Mouse (Mus musculus) limb, embryonic 10.5 days (tissue): ENCODE results near the gene Prdm9. TPM values are rescaled to one million over a fixed set of nuclear protein-coding genes. Genes with fewer than 3 reads are reported as not detected.

ENCODE experiments used
- DNase-seq: peaks from one replicate; pipeline ENCODE4 v3.0.0-alpha.2; 2017; ENCODE audit warnings: low spot score
- H3K27ac ChIP-seq: fragments of 300-500 bp; sonication (generic); 2 replicates; pipeline ENCODE4 v1.5.1; 2016; ENCODE audit warnings: mild to moderate bottlenecking
- H3K27me3 ChIP-seq: fragments of 300-500 bp; sonication (generic); 2 replicates; pipeline ENCODE4 v1.6.1; 2016; ENCODE audit warnings: low read depth, mild to moderate bottlenecking; ENCODE audit not compliant: poor library complexity, severe bottlenecking
- H3K36me3 ChIP-seq: fragments of 300-500 bp; sonication (generic); 2 replicates; pipeline ENCODE4 v1.6.1; 2016; ENCODE audit warnings: mild to moderate bottlenecking, moderate library complexity
- H3K4me1 ChIP-seq: fragments of 300-500 bp; sonication (generic); 2 replicates; pipeline ENCODE4 v1.6.1; 2016
- H3K4me3 ChIP-seq: fragments of 300-500 bp; sonication (generic); 2 replicates; pipeline ENCODE4 v1.5.1; 2016; ENCODE audit warnings: mild to moderate bottlenecking, moderate library complexity
- H3K9me3 ChIP-seq: fragments of 300-500 bp; sonication (generic); replicated peaks from 2 replicates; pipeline ENCODE4 v1.6.1; 2016; ENCODE audit warnings: mild to moderate bottlenecking
- WGBS: fragments of 180-500 bp; shearing (Covaris S2); methylation state at CpG from one replicate; pipeline ENCODE4 v1.1.7; 2016; 5-methylcytosine and 5-hydroxymethylcytosine counted together
- polyA plus RNA-seq: library from polyadenylated mRNA; unstranded; fragments of >200 nt; fragmentation: Nextera tagmentation; extraction: Ambion mirVana; gene quantifications from 2 replicates; pipeline ENCODE4 v1.2.1, GENCODE M21; 2016

Gene Prdm9
- 1.1 and 1.9 TPM in 2 replicates for polyA plus RNA-seq

GRCm38 (mm10) chr17:15564014-15564927, at the start of gene Prdm9:
Prdm9 (minus strand) TSS chr17:15564354.
- under 1% methylated on average over 43 of the region's 43 CpGs for WGBS
- peaks cover 9% of the 10 kb centered on the region for H3K4me1 ChIP-seq
- no peaks in the 10 kb centered on the region for H3K9me3 ChIP-seq
- peak within 1 kb of the TSS; percentile 92 for H3K27ac ChIP-seq
- peak within 1 kb of the TSS; percentile 77 for H3K4me3 ChIP-seq
- no peaks in the 10 kb centered on the region for H3K36me3 ChIP-seq
- peak; percentile 98 for DNase-seq
- H3K27me3 ChIP-seq, result peaks cover 8% of the 10 kb centered on the region

- WGBS, result 93% methylated on average over 9 of the region's 11 CpGs
- Histone ChIP-seq H3K27me3 (no peaks in the 10 kb centered on the region), H3K4me3 (no peak overlapping the region), H3K4me1 (no peaks in the 10 kb centered on the region), H3K36me3 (no peaks in the 10 kb centered on the region), H3K9me3 (no peaks in the 10 kb centered on the region), H3K27ac (no peak overlapping the region)
- no peak for DNase-seq
These were observed 35.3 kb upstream of the Prdm9 start for GRCm38 (mm10) chr17:15599496-15599895.

DNA sequence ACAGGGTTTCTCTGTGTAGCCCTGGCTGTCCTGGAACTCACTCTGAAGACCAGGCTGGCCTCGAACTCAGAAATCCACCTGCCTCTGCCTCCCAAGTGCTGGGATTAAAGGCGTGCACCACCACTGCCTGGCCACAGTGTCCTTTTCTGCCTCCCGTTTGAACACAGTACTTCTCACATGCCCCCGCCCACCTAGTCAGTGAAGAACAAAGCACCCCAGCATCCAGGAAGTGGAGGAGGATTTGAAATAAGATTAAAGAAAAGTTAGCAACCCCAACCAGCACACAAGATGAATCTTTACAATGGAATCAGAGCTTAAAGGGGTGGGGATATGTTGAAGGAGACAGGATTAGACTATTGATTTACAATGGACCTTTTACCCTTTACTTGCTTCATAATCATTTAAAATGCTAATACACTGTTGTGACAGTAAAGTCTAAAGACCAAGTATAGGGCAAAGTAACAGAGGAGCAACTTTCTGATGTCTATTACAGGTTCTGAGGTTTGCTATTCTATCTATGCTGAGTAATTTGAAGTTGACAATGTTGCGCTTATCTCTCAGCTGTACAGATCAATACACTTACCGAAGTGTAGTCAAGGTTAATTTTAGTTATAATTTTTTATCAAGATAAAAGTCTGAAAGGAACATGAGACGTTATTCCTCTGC, 27.2 kb upstream of the Prdm9 start:
- H3K9me3 ChIP-seq, result no peaks in the 10 kb centered on the region

GRCm38 (mm10) chr17:15588116-15588515, 24.0 kb upstream of the Prdm9 start:
- no peaks in the 10 kb centered on the region for H3K4me1 ChIP-seq

More for the DNA sequence above, 27.2 kb upstream of the Prdm9 start:
- H3K36me3 ChIP-seq, result no peaks in the 10 kb centered on the region
- H3K27me3 ChIP-seq, result no peaks in the 10 kb centered on the region
- no peaks in the 10 kb centered on the region for H3K4me1 ChIP-seq
- no peak for DNase-seq
- H3K27ac ChIP-seq, result no peak overlapping the region
- no peak overlapping the region for H3K4me3 ChIP-seq
- WGBS, result 88% methylated on average over 7 of the region's 7 CpGs

DNA sequence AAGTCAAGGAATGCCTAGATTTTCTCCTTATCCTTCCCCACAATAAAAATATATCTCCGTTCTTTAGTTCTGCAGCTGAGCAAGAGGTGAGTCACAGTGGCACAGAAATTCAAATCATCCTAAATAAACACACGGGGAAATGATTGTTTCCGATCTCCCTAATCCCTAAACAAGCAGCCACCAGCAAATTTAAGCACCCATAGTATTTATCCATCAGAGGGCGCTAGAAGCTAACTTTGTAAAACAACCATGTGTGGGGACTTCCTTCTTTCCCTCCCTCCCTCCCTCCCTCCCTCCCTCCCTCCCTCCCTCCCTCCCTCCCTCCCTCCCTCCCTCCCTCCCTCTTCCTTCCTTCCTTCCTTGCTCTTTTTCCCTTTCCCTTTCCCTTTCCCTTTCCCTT, 21.5 kb upstream of the Prdm9 start:
- no peak overlapping the region for H3K4me3 ChIP-seq
- no peaks in the 10 kb centered on the region for H3K9me3 ChIP-seq
- DNase-seq, result no peak
- 38% methylated on average over 4 of the region's 4 CpGs for WGBS
- H3K27ac ChIP-seq, result no peak overlapping the region
- H3K27me3 ChIP-seq, result no peaks in the 10 kb centered on the region
- no peaks in the 10 kb centered on the region for H3K4me1 ChIP-seq
- H3K36me3 ChIP-seq, result no peaks in the 10 kb centered on the region

More at GRCm38 (mm10) chr17:15588116-15588515, 24.0 kb upstream of the Prdm9 start:
- H3K36me3 ChIP-seq, result no peaks in the 10 kb centered on the region
- no peak overlapping the region for H3K27ac ChIP-seq
- WGBS, result 89% methylated on average over 2 of the region's 2 CpGs
- H3K4me3 ChIP-seq, result no peak overlapping the region
- H3K9me3 ChIP-seq, result no peaks in the 10 kb centered on the region
- no peaks in the 10 kb centered on the region for H3K27me3 ChIP-seq
- no peak for DNase-seq

GRCm38 (mm10) chr17:15583071-15583470, 18.9 kb upstream of the Prdm9 start:
- H3K4me1 ChIP-seq, result no peaks in the 10 kb centered on the region
- H3K27ac ChIP-seq, result no peak overlapping the region
- H3K27me3 ChIP-seq, result peaks cover 6% of the 10 kb centered on the region
- no peak for DNase-seq
- H3K4me3 ChIP-seq, result no peak overlapping the region
- H3K36me3 ChIP-seq, result no peaks in the 10 kb centered on the region
- WGBS, result 88% methylated on average over 7 of the region's 7 CpGs
- H3K9me3 ChIP-seq, result no peaks in the 10 kb centered on the region

GRCm38 (mm10) chr17:15580072-15580447, 15.9 kb upstream of the Prdm9 start:
- Histone ChIP-seq H3K4me1 (no peaks in the 10 kb centered on the region), H3K27me3 (peaks cover 34% of the 10 kb centered on the region), H3K36me3 (no peaks in the 10 kb centered on the region), H3K9me3 (no peaks in the 10 kb centered on the region), H3K4me3 (no peak overlapping the region), H3K27ac (no peak overlapping the region)
- 87% methylated on average over 2 of the region's 2 CpGs for WGBS
- DNase-seq, result no peak

DNA sequence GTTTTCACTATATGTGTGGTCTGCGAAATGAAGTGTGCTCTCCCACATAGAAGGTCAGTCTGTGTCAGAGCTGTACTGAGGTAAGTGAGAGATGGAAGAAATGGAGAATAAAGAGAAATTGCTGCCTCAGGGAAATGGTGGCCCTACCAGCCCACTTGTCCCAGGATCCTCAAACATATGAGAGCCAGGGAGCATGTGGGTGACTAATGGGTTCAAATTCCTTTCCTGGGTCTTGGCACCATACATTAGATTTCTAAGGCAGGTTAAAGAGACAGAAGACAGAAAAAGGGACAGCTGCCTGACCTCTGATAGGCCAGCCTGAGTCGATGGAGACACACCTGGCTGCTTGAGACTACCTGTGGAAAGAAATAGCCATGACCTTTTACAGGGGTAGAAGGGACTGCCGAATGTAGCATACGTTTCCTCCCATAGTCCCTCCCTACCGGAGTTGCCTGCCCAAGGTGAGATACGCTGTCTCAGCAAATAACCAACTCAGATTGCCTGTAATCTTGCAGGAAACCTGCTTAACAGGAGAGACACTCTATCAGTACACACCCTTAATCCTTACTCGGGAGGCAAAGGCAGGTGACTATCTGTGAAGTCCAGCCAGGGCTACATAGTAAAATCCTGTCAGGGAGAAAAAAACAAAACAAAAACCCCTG, 15.4 kb upstream of the Prdm9 start:
- no peaks in the 10 kb centered on the region for H3K9me3 ChIP-seq
- peaks cover 35% of the 10 kb centered on the region for H3K27me3 ChIP-seq
- 86% methylated on average over 7 of the region's 7 CpGs for WGBS
- no peak overlapping the region for H3K4me3 ChIP-seq
- DNase-seq, result no peak
- H3K36me3 ChIP-seq, result no peaks in the 10 kb centered on the region
- H3K27ac ChIP-seq, result no peak overlapping the region
- H3K4me1 ChIP-seq, result no peaks in the 10 kb centered on the region

DNA sequence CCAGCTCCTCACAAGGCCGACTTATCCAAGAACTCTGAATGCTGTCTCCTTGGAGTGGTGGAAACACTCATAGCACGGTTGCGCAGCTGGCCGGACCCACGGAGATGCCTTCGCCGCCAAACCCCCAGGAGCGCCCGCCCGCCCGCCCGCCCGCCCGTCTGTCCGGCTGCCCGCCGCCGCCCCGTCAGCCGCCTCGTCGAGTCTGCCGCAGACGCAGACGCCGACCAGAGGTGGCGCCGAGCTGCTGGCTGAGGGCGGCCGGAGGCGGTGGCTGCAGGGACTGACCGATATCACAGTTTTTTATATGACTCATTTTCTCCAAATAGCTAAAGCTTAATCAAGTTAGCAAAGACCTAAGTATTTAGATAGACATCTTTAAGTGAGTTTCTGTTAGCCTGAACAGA, 13.1 kb upstream of the Prdm9 start:
- Histone ChIP-seq H3K4me3 (peak overlapping the region; percentile 46), H3K36me3 (no peaks in the 10 kb centered on the region), H3K4me1 (no peaks in the 10 kb centered on the region), H3K9me3 (no peaks in the 10 kb centered on the region), H3K27me3 (peaks cover 35% of the 10 kb centered on the region), H3K27ac (no peak overlapping the region)
- DNase-seq, result peak; percentile 65
- WGBS, result 2% methylated on average over 32 of the region's 32 CpGs

GRCm38 (mm10) chr17:15575056-15575455, 10.9 kb upstream of the Prdm9 start:
- no peaks in the 10 kb centered on the region for H3K4me1 ChIP-seq
- H3K27ac ChIP-seq, result no peak overlapping the region
- peaks cover 35% of the 10 kb centered on the region for H3K27me3 ChIP-seq
- WGBS, result 76% methylated on average over 1 of the region's 1 CpGs
- H3K36me3 ChIP-seq, result no peaks in the 10 kb centered on the region
- H3K4me3 ChIP-seq, result no peak overlapping the region
- H3K9me3 ChIP-seq, result no peaks in the 10 kb centered on the region
- no peak for DNase-seq

DNA sequence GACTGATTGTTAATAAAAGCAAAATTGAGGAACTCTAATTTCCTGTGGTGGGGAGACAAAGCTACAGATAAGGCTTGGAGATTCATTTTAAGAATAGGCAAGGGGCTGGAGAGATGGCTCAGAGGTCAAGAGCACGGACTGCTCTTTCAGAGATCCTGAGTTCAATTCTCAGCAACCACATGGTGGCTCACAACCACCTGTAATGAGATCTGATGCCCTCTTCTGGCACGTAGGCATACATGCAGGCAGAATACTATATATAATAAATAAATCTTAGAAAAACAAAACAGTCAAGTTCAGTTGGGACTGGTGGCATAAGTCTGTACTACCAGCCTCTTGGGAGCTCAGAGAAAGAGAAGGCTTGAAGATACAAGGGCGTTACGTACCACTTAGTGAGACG, 2.8 kb upstream of the Prdm9 start:
- H3K27me3 ChIP-seq, result peaks cover 8% of the 10 kb centered on the region

GRCm38 (mm10) chr17:15564928-15565300, 760 bp upstream of the Prdm9 start:
- WGBS, result 51% methylated on average over 12 of the region's 12 CpGs
- Histone ChIP-seq H3K4me3 (peak overlapping the region; percentile 77), H3K27me3 (peaks cover 8% of the 10 kb centered on the region), H3K36me3 (no peaks in the 10 kb centered on the region), H3K4me1 (peaks cover 9% of the 10 kb centered on the region), H3K27ac (peak overlapping the region; percentile 92), H3K9me3 (no peaks in the 10 kb centered on the region)
- DNase-seq, result no peak

More for the DNA sequence above, 2.8 kb upstream of the Prdm9 start:
- Histone ChIP-seq H3K27ac (no peak overlapping the region), H3K36me3 (no peaks in the 10 kb centered on the region), H3K4me3 (no peak overlapping the region), H3K4me1 (peaks cover 9% of the 10 kb centered on the region), H3K9me3 (no peaks in the 10 kb centered on the region)
- no peak for DNase-seq
- 75% methylated on average over 5 of the region's 5 CpGs for WGBS

GRCm38 (mm10) chr17:15559946-15560345, 4.2 kb downstream of the Prdm9 start:
- no peak for DNase-seq
- Histone ChIP-seq H3K4me3 (no peak overlapping the region), H3K9me3 (no peaks in the 10 kb centered on the region), H3K4me1 (peaks cover 9% of the 10 kb centered on the region), H3K27ac (no peak overlapping the region), H3K27me3 (peaks cover 8% of the 10 kb centered on the region), H3K36me3 (no peaks in the 10 kb centered on the region)
- 83% methylated on average over 2 of the region's 2 CpGs for WGBS
